Mouse (Mus musculus) testis, postnatal 10 days (tissue): ENCODE results near the gene Myo18a.

Source experiments
- DNase-seq: peaks from one replicate; pipeline ENCODE4 v3.0.0; 2021; ENCODE audit warnings: low spot score

Myo18a gene

DNA sequence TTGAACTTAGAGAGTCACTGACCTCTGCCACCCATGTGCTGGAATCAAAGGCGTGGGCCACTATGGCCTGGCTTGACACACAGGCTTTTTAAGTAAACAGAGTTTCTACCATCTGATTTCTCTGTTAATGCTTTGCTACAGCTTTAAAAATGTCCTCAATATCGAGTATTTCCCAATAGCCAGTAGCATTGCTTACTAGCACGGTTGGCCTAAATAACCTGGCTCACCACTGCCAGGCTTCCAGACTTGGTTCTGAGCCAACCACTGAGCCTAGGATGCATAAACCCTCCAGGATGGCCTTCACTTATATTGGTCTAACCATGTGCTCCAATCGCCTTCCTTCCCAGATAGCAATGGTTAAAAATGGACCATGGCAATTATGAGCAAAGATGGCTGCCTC, 137.7 kb downstream of the Myo18a start:
- DNase-seq, result no peak

DNA sequence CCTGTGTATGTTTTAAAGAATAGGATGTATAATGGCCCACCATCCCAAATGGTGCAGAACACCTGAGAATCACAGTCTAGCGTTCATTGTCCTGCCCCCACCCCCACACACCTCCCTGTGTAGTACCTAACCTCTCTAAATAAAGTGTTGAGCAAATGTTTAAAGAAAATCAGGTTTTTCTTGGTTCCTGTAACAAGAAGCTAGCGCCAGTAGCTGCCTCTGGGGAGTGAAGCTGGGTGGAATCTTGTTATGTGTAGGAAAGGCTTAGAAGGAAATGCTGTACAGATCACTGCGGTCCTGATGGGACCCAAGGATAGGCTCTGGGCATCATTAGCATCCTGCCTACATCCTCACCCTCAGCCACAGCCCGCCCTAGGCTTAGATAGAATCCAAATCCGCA, 138.3 kb downstream of the Myo18a start:
- no peak for DNase-seq

- DNase-seq, result no peak
These were observed 138.8 kb downstream of the Myo18a start for GRCm38 (mm10) chr11:77901775-77902355.

GRCm38 (mm10) chr11:77903761-77904160, 140.7 kb downstream of the Myo18a start:
- no peak for DNase-seq

DNA sequence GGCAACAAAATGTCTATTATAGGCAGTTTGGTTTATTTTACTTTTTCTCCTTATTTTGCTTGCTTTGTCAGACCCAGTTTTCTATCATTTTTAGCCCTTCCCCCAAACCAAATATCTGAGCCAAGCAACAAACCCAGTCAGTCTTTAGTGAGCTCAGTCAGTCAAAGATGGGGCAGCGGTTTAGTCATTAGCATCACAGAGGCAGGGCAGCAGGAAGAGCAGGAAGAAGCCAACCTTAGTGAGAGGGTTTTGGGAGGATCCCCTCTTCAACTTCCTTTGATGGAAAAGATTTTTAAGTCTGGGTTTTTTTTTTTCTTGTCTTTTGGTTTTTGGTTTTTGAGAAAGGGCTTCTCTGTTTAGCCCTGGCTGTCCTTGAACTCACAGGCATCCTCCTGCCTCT, 141.7 kb downstream of the Myo18a start:
- no peak for DNase-seq

DNA sequence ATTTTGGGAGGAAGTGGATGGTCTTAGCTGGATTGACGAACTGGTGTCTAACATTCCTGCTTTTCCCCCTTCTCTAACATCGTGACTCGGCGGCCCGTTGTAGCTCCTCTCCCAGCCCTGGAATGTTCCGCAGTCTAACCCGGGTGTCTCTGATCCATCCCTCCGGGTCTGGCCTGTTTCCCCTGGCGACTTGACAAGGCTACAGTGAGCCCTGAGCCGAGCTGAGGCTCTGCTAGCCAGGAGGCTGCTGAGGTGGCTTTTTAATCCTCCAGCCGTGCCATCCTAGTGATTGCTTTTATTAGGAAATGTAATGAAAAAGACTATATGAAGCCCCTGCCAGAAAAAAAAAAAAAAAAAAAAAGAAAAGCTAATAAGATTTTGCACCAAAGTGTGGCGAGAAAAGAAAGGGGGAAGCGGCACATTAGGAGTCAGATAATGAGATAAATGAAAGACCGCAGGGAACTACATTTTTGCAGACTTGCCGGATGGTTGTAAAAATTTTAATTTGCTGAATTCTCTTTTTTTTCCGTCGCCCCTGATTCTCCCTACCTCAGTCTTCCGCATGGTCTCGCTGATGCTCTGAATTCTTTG, 143.1 kb downstream of the Myo18a start:
- DNase-seq, result no peak

- DNase-seq, result no peak
These were observed 143.7 kb downstream of the Myo18a start for GRCm38 (mm10) chr11:77906747-77907174.

GRCm38 (mm10) chr11:77908468-77908867, 145.4 kb downstream of the Myo18a start:
- no peak for DNase-seq

- no peak for DNase-seq
These were observed 146.3 kb downstream of the Myo18a start for GRCm38 (mm10) chr11:77909376-77909775.

DNA sequence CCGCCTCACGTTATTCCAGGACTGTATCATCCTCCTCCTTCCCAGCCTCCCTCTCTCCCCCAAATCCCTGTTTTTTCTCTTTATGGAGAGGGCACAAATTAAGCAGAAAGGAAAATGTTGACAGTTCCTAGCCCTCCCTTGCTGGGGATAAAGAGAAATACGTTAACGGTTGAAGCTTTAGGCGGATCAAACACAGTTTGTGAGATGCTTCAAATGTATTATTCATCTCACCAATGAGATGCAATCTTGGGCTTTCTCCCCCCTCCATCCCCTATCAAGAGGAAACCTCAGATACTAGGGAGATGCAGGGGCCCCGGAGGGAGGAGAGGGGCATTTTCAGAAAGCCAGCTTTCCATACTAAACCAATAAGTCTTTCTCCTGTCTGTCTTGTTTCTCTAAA, 146.7 kb downstream of the Myo18a start:
- DNase-seq, result no peak

- no peak for DNase-seq
These were observed 150.5 kb downstream of the Myo18a start for GRCm38 (mm10) chr11:77913505-77913904.

DNA sequence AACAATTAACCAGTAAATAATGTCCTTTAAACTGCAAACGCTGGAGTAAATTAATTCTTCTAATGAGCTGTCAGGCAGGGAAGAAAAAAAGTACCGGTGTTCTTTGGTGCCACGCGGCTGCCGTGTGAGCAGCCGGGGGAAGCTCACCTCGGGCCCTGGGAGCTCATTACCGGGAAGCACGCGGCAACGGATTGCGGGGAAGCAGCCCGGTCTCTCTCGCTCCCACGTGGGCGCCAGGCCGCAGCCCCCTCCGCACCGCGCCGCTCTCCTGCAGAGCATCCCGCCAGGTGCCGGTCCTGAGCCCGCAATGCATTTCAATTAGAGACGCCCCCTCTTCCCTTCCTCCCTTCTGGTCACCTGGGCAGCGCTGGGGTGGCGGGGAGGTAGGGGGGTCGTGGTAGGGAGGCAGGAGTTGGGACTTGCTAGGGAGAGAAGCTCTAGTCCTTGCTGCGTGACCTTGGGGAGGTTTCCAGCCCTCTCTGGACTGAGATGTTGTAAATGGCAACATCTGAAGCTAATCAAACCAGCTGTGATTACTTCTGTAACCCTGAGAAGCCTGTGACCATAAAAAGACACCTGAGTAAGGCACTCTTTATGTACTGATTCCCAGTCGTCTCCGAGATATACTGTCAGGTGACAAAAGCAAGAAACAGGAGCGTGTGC, 151.7 kb downstream of the Myo18a start:
- no peak for DNase-seq
